Mouse (Mus musculus) thymus, postnatal 10 days (tissue): ENCODE results near the gene Tsen15.
"Not testable (repeated sequence)": the region's sequence is repeated elsewhere in the genome, so short reads cannot be mapped to it uniquely, and the experiment has no call there.

ENCODE experiments used
- DNase-seq, 2 experiments: peaks; one replicate each; pipeline ENCODE4 v3.0.0; 2021; ENCODE audit warnings: low spot score in 2 of 2

Gene Tsen15

GRCm38 (mm10) chr1:152385693-152386092 lies 795 bp downstream of the Tsen15 start:
- not testable (repeated sequence) for DNase-seq

- DNase-seq: no peak
Measured at GRCm38 (mm10) chr1:152384589-152384988, 1.9 kb downstream of the Tsen15 start.

GRCm38 (mm10) chr1:152378311-152378710 lies 8.2 kb downstream of the Tsen15 start:
- no peak for DNase-seq

GRCm38 (mm10) chr1:152369139-152369538 lies 17.3 kb downstream of the Tsen15 start:
- DNase-seq: peak in 1 of 2 experiments; percentile 37

GRCm38 (mm10) chr1:152368311-152369088 lies 18.0 kb downstream of the Tsen15 start:
- DNase-seq: no peak

- DNase-seq: no peak
Measured at GRCm38 (mm10) chr1:152356721-152357120, 29.8 kb downstream of the Tsen15 start.

GRCm38 (mm10) chr1:152347946-152348345 lies 38.5 kb downstream of the Tsen15 start:
- DNase-seq: no peak

GRCm38 (mm10) chr1:152324024-152324423 lies 62.5 kb downstream of the Tsen15 start:
- no peak for DNase-seq
